Mouse (Mus musculus) neutrophil, adult 59 days (primary cell): ENCODE measurements around the gene Prpf8. TPM values are rescaled to one million over a fixed set of nuclear protein-coding genes. Genes with fewer than 3 reads are reported as not detected.

Experiments
- total RNA-seq, 2 experiments: library from RNA; stranded (reverse); gene quantifications; 1 replicate in 1 of 2; 2 replicates in 1 of 2; pipeline ENCODE4 v1.2.4; 2023

Prpf8 gene
- 100 to 1,000 TPM; 101 to 114 TPM for total RNA-seq

GRCm38 (mm10) chr11:75486601-75487285 is at the start of gene Prpf8:
Gene Prpf8, plus strand, starts transcription at chr11:75486816.

GRCm38 (mm10) chr11:75439363-75439762 is 47.3 kb upstream of the Prpf8 start, which contains the start of gene Serpinf2:
Gene Serpinf2, minus strand, starts transcription at chr11:75439591.

GRCm38 (mm10) chr11:75453991-75454930 is 32.4 kb upstream of the Prpf8 start, which contains the start of gene Wdr81:
Gene Wdr81, minus strand, starts transcription at chr11:75454717.

DNA sequence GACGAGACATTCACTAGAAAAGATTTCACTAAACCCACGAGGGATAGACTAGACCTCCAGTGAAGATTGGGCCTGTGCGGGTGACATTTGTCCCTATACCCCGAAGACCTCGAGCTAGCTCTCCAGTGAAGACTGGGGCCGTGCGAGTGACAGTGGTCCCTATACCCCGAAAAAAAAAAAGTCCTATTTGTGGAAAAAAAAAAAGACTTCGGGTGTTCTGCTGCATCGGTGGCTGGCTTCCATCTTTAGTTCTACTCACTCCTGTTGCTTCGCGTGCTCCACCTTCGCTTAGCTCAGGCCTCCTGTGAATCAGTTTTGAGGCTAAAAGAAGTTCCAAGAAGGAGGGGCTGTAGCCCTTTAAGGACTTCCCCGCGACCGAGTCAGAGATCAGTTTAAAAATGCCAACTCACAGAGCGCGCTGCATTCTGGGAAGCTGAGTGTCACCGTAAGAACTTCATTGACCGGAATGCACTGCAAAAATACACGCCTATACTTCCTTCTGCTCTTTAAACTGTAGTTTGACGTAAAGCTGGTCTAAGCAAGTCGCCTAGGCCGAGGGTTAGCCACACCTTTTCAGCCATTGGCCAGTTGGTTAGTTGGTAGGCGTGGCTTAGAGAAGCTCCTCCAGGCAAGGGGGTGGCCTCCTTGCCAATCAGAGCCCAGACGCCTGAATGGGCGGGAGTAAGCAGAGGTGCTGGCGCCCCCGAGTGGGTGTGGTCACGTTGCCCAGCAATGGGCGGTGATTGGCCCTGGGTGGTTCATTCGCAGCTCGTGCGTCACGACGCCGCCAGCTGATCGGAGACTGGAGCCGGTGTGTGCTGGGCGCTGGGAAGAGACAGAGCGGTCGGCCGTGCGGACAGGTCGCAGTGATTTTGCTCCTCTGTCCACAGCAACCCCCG is 25.5 kb upstream of the Prpf8 start, which contains the start of gene Tlcd2:
Tlcd2 (plus strand) TSS at position 872 of the 899 bp plus-strand sequence.

GRCm38 (mm10) chr11:75509741-75510626 is 23.4 kb downstream of the Prpf8 start, which contains the start of gene Rilp:
Gene Rilp, plus strand, starts transcription at chr11:75510094.

DNA sequence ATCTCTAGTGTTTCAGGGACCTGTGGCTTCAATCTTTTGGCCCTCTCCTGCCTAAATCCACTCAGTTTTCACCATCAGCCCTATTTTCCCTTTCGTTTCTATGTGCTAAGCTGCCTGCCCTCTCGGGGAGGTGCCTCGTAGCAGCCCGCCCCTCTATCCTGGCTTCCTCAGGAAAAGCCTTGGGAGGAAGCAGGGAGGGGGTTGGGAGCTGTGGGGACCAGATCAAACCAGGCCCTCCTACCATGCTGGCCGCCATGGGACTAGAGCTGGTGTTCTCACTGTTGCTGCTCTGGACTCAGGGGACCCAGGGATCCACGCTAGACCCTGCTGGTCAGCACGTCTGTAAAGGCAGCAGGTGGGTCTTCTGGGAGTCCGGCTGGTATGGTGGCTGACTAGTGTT is 26.7 kb downstream of the Prpf8 start, which contains the start of gene Scarf1:
Scarf1 (plus strand) TSS at position 205 of the 400 bp plus-strand sequence.

GRCm38 (mm10) chr11:75531469-75532242 is 45.0 kb downstream of the Prpf8 start, which contains the start of gene Slc43a2:
Gene Slc43a2, plus strand, starts transcription at chr11:75531694.

Other genes starting within 250 kb of the Prpf8 start
- 10 to 100 TPM; 62.8 to 68.2 TPM for gene Rpa1, start 138.5 kb upstream of the Prpf8 start, total RNA-seq
- gene Smyd4, start 138.4 kb upstream of the Prpf8 start, total RNA-seq: 1 to 10 TPM; 2.8 to 5.0 TPM
- 10 to 100 TPM; 15.6 to 17.8 TPM for gene Serpinf1, start 64.1 kb upstream of the Prpf8 start, total RNA-seq
- gene Serpinf2, start 47.2 kb upstream of the Prpf8 start, total RNA-seq: under 1 TPM; 0.16 to 0.18 TPM
- gene Wdr81, start 32.1 kb upstream of the Prpf8 start, total RNA-seq: 10 to 100 TPM; 24.7 to 27.7 TPM
- 1 to 10 TPM; 4.1 to 4.8 TPM for gene Tlcd2, start 25.1 kb upstream of the Prpf8 start, total RNA-seq
- gene Rilp, start 23.3 kb downstream of the Prpf8 start, total RNA-seq: under 1 TPM; 0.27 to 0.49 TPM
- gene Scarf1, start 26.7 kb downstream of the Prpf8 start, total RNA-seq: 1 to 10 TPM; 1.1 to 1.8 TPM
- gene Slc43a2, start 44.9 kb downstream of the Prpf8 start, total RNA-seq: 10 to 100 TPM; 61.0 to 72.2 TPM
- 100 to 1,000 TPM; 209 to 245 TPM for gene Pitpna, start 101.3 kb downstream of the Prpf8 start, total RNA-seq
- gene Inpp5k, start 144.2 kb downstream of the Prpf8 start, total RNA-seq: 10 to 100 TPM; 92.0 to 92.2 TPM
- 10 to 100 TPM; 48.8 to 72.1 TPM for gene Myo1c, start 163.7 kb downstream of the Prpf8 start, total RNA-seq
- gene Crk, start 192.4 kb downstream of the Prpf8 start, total RNA-seq: 10 to 100 TPM; 57.5 to 59.7 TPM
- 100 to 1,000 TPM; 188 to 231 TPM for gene Ywhae, start 246.1 kb downstream of the Prpf8 start, total RNA-seq